Mouse (Mus musculus) heart, embryonic 12.5 days (tissue): ENCODE data around the gene Nr4a1. TPM values are rescaled to one million over a fixed set of nuclear protein-coding genes. Genes with fewer than 3 reads are reported as not detected.

Source experiments
- ATAC-seq: fragments of 200-750 bp; cut with Nextera tagmentation; 2 replicates; pipeline ENCODE4 v1.8.0; 2017; ENCODE audit warnings: moderate TSS enrichment, moderate library complexity; ENCODE audit not compliant: insufficient number of reproducible peaks, low FRiP score
- H3K27ac ChIP-seq: fragments of 300-500 bp; sonication (generic); 2 replicates; pipeline ENCODE4 v1.5.1; 2016; ENCODE audit warnings: mild to moderate bottlenecking, moderate library complexity; ENCODE audit not compliant: poor library complexity, severe bottlenecking
- H3K27me3 ChIP-seq: fragments of 300-500 bp; sonication (generic); replicated peaks from 2 replicates; pipeline ENCODE4 v1.6.1; 2016; ENCODE audit warnings: mild to moderate bottlenecking, moderate library complexity
- H3K36me3 ChIP-seq: fragments of 300-500 bp; sonication (generic); 2 replicates; pipeline ENCODE4 v1.6.1; 2016; ENCODE audit warnings: mild to moderate bottlenecking, moderate library complexity
- H3K4me1 ChIP-seq: fragments of 300-500 bp; sonication (generic); replicated peaks from 2 replicates; pipeline ENCODE4 v1.6.1; 2016; ENCODE audit warnings: mild to moderate bottlenecking
- H3K4me2 ChIP-seq: fragments of 300-500 bp; sonication (generic); 2 replicates; pipeline ENCODE4 v1.6.1; 2016; ENCODE audit warnings: mild to moderate bottlenecking, moderate library complexity
- H3K4me3 ChIP-seq: fragments of 300-500 bp; sonication (generic); 2 replicates; pipeline ENCODE4 v1.5.1; 2016; ENCODE audit warnings: mild to moderate bottlenecking
- H3K9ac ChIP-seq: fragments of 300-500 bp; sonication (generic); 2 replicates; pipeline ENCODE4 v1.6.1; 2016; ENCODE audit warnings: mild to moderate bottlenecking, moderate library complexity
- H3K9me3 ChIP-seq: fragments of 300-500 bp; sonication (generic); replicated peaks from 2 replicates; pipeline ENCODE4 v1.6.1; 2016; ENCODE audit warnings: mild to moderate bottlenecking, moderate library complexity
- WGBS: fragments of 180-500 bp; shearing (Covaris S2); methylation state at CpG from one replicate; pipeline ENCODE4 v1.1.7; 2016; 5-methylcytosine and 5-hydroxymethylcytosine counted together
- polyA plus RNA-seq: library from polyadenylated mRNA; unstranded; fragments of >200 nt; fragmentation: Nextera tagmentation; extraction: Ambion mirVana; gene quantifications from 2 replicates; pipeline ENCODE4 v1.2.1, GENCODE M21; 2016

Gene Nr4a1
- polyA plus RNA-seq, 1 experiment from 2014 or later = 14.4 TPM

GRCm38 (mm10) chr15:101292012-101292411 is 37.9 kb downstream of the Nr4a1 start:
- Histone ChIP-seq H3K9ac (no peak overlapping the region), H3K27ac (no peak overlapping the region), H3K4me1 (peaks cover 10% of the 10 kb centered on the region), H3K27me3 (no peaks in the 10 kb centered on the region), H3K9me3 (no peaks in the 10 kb centered on the region), H3K36me3 (peaks cover 52% of the 10 kb centered on the region), H3K4me3 (no peak overlapping the region), H3K4me2 (no peak overlapping the region)
- 85% methylated on average over 3 of the region's 3 CpGs for WGBS
- no peak for ATAC-seq

DNA sequence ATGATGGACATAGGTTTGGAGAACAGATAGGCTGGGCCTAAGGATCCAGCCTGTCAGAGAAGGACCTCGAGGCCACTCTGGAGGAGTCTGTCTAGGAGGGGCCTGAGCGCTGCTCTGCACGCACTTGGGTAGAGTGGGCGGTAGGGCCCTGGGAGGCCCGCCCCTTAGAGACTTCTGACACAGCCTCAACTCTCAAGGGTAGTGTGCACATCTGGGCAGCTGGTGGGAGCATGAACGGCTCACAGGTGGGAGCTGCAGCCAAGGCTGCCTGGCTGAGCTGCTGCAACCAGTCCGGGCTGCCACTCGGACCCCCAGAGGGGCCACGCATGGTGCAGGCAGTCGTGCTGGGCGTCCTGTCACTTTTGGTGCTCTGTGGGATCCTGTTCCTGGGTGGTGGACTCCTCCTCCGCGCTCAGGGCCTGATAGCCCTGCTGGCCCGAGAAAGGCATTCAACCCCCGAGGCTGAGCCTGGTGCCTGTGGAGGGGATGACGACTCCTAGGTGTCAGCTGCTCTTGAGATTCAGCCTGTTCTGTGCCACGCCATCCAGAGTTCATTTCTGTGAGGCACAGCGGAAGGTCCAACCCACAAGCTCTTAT is 39.1 kb downstream of the Nr4a1 start, which contains the start of gene 6030408B16Rik:
Gene 6030408B16Rik (plus strand): TSS at position 188 of the 597 bp plus-strand sequence.
- ATAC-seq = no peak
- H3K9ac ChIP-seq = no peak within 1 kb of the TSS; the same call in 1 of the 2 replicates
- WGBS = 38% methylated on average over 18 of the region's 18 CpGs
- peaks cover 15% of the 10 kb centered on the region for H3K4me1 ChIP-seq
- no peak within 1 kb of the TSS for H3K27ac ChIP-seq
- no peaks in the 10 kb centered on the region for H3K27me3 ChIP-seq
- H3K9me3 ChIP-seq = no peaks in the 10 kb centered on the region
- no peak within 1 kb of the TSS for H3K4me3 ChIP-seq
- H3K4me2 ChIP-seq = peak within 1 kb of the TSS; percentile 22; the same call in 1 of the 2 replicates
- H3K36me3 ChIP-seq = peaks cover 41% of the 10 kb centered on the region

GRCm38 (mm10) chr15:101294028-101294894 is 40.2 kb downstream of the Nr4a1 start:
- no peaks in the 10 kb centered on the region for H3K9me3 ChIP-seq
- no peak overlapping the region for H3K4me2 ChIP-seq
- H3K36me3 ChIP-seq = peaks cover 29% of the 10 kb centered on the region
- H3K27me3 ChIP-seq = no peaks in the 10 kb centered on the region
- H3K4me3 ChIP-seq = no peak overlapping the region
- no peak overlapping the region for H3K9ac ChIP-seq
- 52% methylated on average over 16 of the region's 16 CpGs for WGBS
- no peak for ATAC-seq
- H3K27ac ChIP-seq = no peak overlapping the region
- peaks cover 25% of the 10 kb centered on the region for H3K4me1 ChIP-seq

GRCm38 (mm10) chr15:101295106-101295505 is 41.0 kb downstream of the Nr4a1 start:
- H3K9ac ChIP-seq = no peak overlapping the region
- no peaks in the 10 kb centered on the region for H3K27me3 ChIP-seq
- no peak for ATAC-seq
- H3K9me3 ChIP-seq = no peaks in the 10 kb centered on the region
- H3K27ac ChIP-seq = no peak overlapping the region
- H3K4me2 ChIP-seq = no peak overlapping the region
- WGBS = 70% methylated on average over 7 of the region's 7 CpGs
- H3K4me3 ChIP-seq = no peak overlapping the region
- H3K4me1 ChIP-seq = peaks cover 33% of the 10 kb centered on the region
- peaks cover 21% of the 10 kb centered on the region for H3K36me3 ChIP-seq

DNA sequence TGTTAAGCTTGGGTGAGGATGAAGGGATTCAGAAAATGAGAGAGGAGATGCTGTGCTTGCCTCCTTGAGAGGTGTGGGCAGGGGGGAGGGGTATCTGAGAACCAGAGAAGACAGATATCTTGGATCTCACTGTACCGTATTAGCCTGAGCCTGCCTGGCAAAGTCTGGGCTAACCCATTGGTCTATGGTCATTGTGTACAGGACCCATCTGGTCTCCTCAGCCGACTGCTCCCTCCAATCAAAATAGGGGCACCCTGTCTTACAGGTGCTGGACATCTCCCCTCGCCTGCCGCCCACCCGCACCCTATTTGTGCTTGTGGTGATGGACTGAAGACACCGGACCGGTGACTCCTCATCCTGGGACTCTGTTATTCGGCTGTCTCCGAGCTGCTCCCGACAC is 41.5 kb downstream of the Nr4a1 start:
- Histone ChIP-seq H3K27me3 (no peaks in the 10 kb centered on the region), H3K9ac (no peak overlapping the region), H3K4me1 (peaks cover 34% of the 10 kb centered on the region), H3K4me3 (no peak overlapping the region), H3K4me2 (no peak overlapping the region), H3K36me3 (peaks cover 16% of the 10 kb centered on the region), H3K27ac (no peak overlapping the region), H3K9me3 (no peaks in the 10 kb centered on the region)
- no peak for ATAC-seq
- WGBS = 90% methylated on average over 10 of the region's 10 CpGs

GRCm38 (mm10) chr15:101296091-101296490 is 42.0 kb downstream of the Nr4a1 start:
- H3K36me3 ChIP-seq = peaks cover 11% of the 10 kb centered on the region
- H3K4me1 ChIP-seq = peaks cover 34% of the 10 kb centered on the region
- no peak overlapping the region for H3K4me3 ChIP-seq
- H3K27me3 ChIP-seq = no peaks in the 10 kb centered on the region
- H3K4me2 ChIP-seq = no peak overlapping the region
- ATAC-seq = no peak
- H3K9me3 ChIP-seq = no peaks in the 10 kb centered on the region
- H3K9ac ChIP-seq = no peak overlapping the region
- H3K27ac ChIP-seq = no peak overlapping the region
- WGBS = 77% methylated on average over 11 of the region's 11 CpGs

DNA sequence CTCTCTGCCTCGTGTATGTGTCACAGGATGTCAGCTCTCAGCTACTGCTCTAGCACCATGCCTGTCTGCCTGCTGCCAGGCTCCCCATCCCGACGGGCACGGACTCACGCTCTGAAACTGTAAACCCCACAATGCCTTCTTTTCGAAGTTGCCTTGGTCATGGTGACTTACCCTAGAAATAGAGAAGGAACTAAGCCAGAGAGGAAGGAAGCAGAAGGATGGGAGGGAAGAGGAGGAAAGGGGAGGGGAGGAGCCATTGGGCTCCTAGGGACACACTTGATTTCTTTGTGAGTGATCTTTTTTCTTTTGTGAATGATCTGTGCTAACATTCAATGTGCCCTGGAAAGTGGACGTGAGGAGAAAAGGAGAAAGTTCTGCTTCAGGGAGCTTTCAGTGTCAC is 43.9 kb downstream of the Nr4a1 start:
- peak overlapping the region; percentile 55 for H3K4me2 ChIP-seq
- 42% methylated on average over 7 of the region's 7 CpGs for WGBS
- H3K4me3 ChIP-seq = no peak overlapping the region
- ATAC-seq = no peak
- H3K9me3 ChIP-seq = no peaks in the 10 kb centered on the region
- no peaks in the 10 kb centered on the region for H3K36me3 ChIP-seq
- H3K27me3 ChIP-seq = no peaks in the 10 kb centered on the region
- 0 out of 2 replicates have a peak overlapping the region, but pooled peaks have one; percentile 29 for H3K9ac ChIP-seq
- peaks cover 33% of the 10 kb centered on the region for H3K4me1 ChIP-seq
- no peak overlapping the region for H3K27ac ChIP-seq

DNA sequence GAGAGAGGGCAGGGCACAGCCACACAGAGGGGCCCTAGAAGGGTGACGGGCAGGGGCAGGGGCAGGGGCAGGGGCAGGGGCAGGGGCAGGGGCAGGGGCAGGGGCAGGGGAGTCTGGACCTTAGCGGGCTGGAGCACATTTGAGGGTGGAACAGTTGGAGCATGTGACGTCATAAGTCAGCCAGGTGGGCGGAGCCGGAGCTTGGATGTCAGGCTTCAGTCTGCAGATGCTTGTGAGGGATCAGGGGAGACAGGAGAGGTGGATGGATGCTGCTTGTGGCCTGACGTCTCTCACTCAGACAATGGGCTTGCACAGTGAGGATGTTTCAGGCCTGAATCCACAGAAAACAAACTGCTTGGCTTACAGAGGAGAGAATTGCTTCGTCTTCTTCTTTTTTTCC is 44.5 kb downstream of the Nr4a1 start:
- Histone ChIP-seq H3K4me1 (peaks cover 28% of the 10 kb centered on the region), H3K36me3 (no peaks in the 10 kb centered on the region), H3K4me3 (no peak overlapping the region), H3K27me3 (no peaks in the 10 kb centered on the region), H3K27ac (no peak overlapping the region), H3K4me2 (peak overlapping the region; percentile 55), H3K9me3 (no peaks in the 10 kb centered on the region), H3K9ac (peak overlapping the region; percentile 40; the same call in 1 of the 2 replicates)
- 21% methylated on average over 7 of the region's 7 CpGs for WGBS
- no peak for ATAC-seq

DNA sequence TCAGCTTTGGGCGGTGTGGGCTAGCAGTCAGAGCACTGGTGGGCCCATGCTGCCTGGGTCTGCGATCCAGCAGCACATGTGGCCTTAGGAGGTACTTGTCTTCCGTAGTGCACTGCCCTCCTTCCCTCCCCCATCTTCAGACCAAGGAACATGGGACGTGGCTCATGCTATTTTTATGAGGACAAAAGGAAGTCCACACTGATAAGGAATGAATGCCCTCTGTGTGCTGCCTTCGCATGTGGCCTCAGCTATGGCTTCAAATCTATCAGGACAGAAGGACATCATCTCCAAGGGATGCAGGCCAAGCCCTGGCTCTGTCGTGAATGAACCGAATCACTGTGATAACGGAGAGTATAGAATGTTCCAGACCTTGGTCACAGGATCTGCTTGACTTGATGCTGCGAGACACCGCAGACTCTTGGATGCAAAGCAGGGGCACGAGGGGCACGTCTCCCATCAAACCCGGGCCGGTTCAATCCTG is 45.5 kb downstream of the Nr4a1 start:
- H3K9me3 ChIP-seq = no peaks in the 10 kb centered on the region
- peak overlapping the region; percentile 28; the same call in 1 of the 2 replicates for H3K27ac ChIP-seq
- H3K27me3 ChIP-seq = no peaks in the 10 kb centered on the region
- no peak overlapping the region for H3K9ac ChIP-seq
- H3K4me3 ChIP-seq = no peak overlapping the region
- peak; percentile 53 for ATAC-seq
- H3K4me2 ChIP-seq = no peak overlapping the region
- peaks cover 25% of the 10 kb centered on the region for H3K4me1 ChIP-seq
- H3K36me3 ChIP-seq = no peaks in the 10 kb centered on the region
- WGBS = 43% methylated on average over 14 of the region's 14 CpGs

- peaks cover 25% of the 10 kb centered on the region for H3K4me1 ChIP-seq
- H3K9me3 ChIP-seq = no peaks in the 10 kb centered on the region
- no peak for ATAC-seq
- no peaks in the 10 kb centered on the region for H3K36me3 ChIP-seq
- H3K9ac ChIP-seq = no peak overlapping the region
- peak overlapping the region; percentile 28; the same call in 1 of the 2 replicates for H3K27ac ChIP-seq
- H3K27me3 ChIP-seq = no peaks in the 10 kb centered on the region
- no peak overlapping the region for H3K4me2 ChIP-seq
- H3K4me3 ChIP-seq = no peak overlapping the region
- 28% methylated on average over 6 of the region's 6 CpGs for WGBS
Observed at GRCm38 (mm10) chr15:101300128-101300527, 46.1 kb downstream of the Nr4a1 start.

- Histone ChIP-seq H3K36me3 (no peaks in the 10 kb centered on the region), H3K27ac (no peak overlapping the region), H3K9me3 (no peaks in the 10 kb centered on the region), H3K9ac (no peak overlapping the region), H3K4me3 (no peak overlapping the region), H3K4me2 (no peak overlapping the region), H3K4me1 (peaks cover 25% of the 10 kb centered on the region), H3K27me3 (no peaks in the 10 kb centered on the region)
- no peak for ATAC-seq
- 71% methylated on average over 3 of the region's 3 CpGs for WGBS
Observed at GRCm38 (mm10) chr15:101302201-101302600, 48.1 kb downstream of the Nr4a1 start.
